Mouse (Mus musculus): ENCODE results near the gene Gm28047.

DNA sequence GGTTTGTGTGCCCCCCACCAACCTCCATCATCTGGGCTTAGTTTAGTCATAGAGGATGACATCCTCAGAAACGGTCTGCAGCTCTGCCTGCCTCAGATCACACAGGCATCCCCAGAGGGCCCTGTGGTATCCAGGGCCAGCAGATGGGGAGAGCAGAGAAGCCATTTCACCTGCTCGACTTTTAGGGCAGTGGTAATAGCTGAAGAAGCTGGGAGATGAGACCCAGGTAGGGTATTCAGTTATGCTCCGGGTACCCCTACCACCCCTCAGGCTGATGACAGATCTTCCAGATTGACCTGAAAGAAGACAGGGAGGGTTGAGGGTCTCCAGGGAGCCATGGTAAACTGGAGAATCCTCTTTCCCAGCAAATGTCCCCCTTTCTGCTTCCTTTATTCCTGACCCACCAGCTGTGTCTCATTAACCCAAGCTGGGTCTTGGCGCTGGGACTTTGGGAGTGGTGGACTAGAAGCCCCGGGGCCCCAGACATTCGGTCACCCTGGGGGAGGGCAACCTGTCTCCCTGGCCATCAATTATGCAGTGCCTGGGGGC is 113.5 kb downstream of the Gm28047 start:
- TF ChIP-seq CTCF (IDR thresholded peaks at IDR 0.05; ENCODE audit: control insufficient read depth, insufficient read depth, low read length) (no peak), POLR2A (IDR thresholded peaks at IDR 0.05; ENCODE audit: borderline replicate concordance, control insufficient read depth, low read depth, low read length) (no peak)
